Mouse (Mus musculus) v-Abl transformed pro-B cells (cell line): Measurements from ENCODE around the gene Inpp5b.

Experiments
- in situ Hi-C, 2 experiments: fragments of 400-800 bp; cut with MboI; formaldehyde crosslinking; loops; one replicate each; pipeline ENCODE4 v1.15.1; 2025; ENCODE audit not compliant: unreplicated experiment in 2 of 2

Gene Inpp5b

DNA sequence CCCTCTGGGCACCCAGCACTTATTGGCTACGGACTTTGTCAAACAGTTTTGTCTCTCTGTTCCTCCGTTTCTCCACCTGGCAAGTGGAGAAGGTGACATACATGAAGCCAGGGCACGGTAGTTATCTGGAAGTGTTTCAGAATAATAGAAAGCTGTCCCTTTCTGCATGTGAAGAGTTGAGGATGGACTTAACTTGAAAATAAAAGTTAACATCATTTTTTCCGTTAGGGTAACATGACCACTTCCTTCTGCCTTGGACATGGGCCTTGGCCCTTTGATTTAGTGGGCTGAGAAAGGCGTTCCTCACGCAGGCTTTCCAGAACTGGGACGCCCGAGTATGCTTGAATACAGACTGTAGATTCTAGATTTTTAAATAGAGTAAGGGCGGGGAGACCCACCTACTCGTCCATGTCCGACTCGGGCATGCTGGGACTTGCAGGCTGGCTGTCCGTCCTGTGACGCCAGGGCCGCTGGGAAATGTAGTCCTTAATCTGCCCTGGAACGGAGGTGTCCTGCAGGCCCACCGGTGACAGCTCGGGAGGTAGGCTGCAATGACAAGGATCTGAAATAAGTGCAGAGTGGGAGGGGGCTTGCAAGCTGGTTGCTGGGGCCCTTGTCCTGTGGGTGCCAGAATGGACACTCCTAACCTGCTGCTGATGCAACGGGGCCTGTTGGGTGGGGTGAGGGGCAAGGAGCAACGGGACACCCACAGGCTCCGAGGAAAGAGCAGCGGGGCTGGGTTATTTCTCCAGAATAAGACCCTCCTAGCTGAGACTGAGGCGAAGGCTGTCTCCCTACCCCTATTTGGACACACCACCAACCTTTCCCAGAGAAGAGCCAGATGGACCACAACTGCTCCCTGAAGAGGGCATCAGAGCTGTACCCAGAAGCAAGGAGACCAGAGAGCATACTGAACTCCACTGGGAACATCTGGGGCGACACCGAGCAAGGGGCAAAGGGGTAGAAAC is at the start of gene Inpp5b:
Gene Inpp5b (plus strand): TSS at position 475 of the 968 bp plus-strand sequence.
- in situ Hi-C loops = no loop called here

DNA sequence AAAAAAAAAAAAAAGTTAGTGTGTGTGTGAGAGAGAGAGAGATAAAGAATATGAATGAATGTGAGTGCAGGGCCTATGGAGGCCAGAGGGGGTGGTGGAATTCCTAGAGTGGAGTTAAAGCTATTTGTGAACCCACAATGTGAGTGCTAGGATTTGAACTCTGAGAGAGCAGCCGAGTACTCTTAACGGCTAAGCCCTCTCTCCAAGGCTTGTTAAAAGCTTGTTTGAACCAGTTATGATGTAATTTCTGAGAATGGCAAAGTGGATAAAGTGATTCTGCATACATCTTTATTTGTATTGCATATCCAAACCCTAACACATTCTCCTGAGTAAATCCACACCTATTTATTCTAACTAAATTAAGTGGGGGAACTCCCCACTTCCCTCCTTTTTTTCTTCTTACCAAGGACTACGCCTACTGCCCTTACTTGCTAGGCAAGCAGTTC is 49.2 kb upstream of the Inpp5b start:
- in situ Hi-C loops = loop anchor here (10.0 to 25.0 kb wide), 2 partner anchors 162 to 955 kb away; partner anchors contain the start of genes 1110065P20Rik (in 1 of the 2) and Yrdc (in 1 of the 2)

DNA sequence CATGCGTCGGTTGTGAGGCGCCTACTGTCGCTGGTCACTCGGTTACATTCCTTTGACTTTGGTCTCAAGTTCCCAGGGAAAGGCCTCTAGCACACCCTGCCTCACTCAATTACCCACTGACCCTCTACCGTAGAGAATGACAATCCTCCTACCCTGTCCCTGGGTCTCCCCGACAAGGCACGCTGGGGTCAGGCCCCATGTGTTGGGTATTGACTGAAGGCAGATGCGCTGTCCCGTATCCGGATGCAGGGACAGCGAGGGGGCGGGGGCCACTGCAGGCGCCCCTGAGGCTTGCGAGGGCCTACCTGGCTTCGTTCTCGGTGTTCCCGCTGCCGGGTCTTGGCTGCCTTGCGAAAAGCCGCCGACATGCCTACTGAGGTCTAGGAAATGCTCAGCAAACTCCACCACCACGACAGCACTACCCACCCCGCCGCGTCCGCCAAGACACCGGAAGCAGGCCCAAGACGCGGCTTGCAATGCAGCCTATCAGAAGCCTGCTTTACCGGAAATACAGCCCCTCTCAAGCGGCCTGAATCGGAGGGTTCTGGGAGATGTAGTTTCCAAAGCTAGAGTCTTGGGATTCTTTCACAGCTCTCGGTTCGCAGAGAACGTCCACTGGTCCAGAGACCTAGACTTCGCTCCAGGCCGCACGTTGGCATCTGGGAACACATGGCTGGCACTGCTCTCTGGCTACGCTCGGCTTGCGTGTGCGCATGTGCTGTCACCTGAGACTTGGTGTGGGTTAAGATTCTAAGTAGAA is 48.3 kb upstream of the Inpp5b start, which contains the start of gene Utp11:
Gene Utp11 (minus strand): TSS at position 466 of the 760 bp plus-strand sequence.
- in situ Hi-C loops = loop anchor here (10.0 to 25.0 kb wide), 2 partner anchors 161 to 956 kb away; partner anchors contain the start of genes 1110065P20Rik (in 1 of the 2) and Yrdc (in 1 of the 2)

DNA sequence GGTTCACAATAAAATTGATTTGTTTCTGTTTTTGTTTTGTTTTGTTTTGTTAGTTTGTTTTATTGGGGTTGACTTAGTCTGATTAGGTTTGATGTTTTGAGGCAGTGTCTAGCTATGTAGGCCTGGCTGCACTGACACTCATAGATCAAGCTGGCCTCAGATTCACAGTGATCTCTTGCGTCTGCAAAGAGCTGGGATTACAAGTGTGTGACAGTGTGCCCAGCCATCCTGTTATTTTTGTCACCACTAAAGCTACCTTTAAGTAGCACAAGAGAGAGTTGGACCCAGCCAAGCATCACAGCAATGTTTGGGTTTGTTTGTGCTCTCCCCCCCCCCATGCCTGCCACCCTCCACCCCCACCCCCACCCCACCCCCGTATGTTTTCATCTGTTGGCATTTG is 47.1 kb upstream of the Inpp5b start:
- in situ Hi-C loops = loop anchor here (10.0 to 25.0 kb wide), 2 partner anchors 160 to 957 kb away; partner anchors contain the start of genes 1110065P20Rik (in 1 of the 2) and Yrdc (in 1 of the 2)

DNA sequence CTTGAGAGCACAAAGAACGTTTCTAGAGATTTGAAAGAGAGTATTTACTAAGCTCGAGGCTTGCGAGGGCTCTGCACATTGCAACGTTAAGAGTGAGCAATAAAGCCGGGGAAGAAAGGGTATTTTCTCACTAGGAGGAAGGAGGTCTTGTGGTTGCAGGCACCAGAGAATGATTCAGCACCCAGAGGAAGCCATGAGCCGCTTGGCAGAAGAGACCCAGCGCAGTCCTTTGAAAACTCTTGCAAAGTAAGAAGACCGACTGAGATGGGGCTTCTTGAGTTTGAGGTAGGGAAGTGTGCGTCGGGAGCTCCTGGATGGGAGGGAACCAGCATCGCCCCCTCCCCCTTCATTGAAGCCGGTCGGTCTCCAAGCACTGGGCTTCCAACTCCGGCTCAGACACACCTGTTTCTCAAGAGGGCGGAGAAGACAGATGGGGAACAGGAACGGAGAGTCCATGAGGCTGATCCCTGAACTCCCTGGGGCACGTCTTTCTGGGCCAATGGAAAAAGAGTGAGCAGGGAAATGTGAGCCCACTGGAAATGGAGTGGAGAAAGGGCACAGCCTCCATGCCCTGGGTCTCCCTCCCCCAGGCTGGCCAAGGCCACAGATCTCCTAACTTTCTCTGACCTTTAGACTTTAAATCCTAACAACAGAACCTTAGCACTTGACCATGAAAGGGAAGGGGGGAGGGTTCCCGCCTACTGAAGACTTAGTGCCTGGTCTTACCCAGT is 45.7 kb upstream of the Inpp5b start:
- in situ Hi-C loops = loop anchor here (10.0 to 25.0 kb wide), 2 partner anchors 159 to 959 kb away; partner anchors contain the start of genes 1110065P20Rik (in 1 of the 2) and Yrdc (in 1 of the 2)

DNA sequence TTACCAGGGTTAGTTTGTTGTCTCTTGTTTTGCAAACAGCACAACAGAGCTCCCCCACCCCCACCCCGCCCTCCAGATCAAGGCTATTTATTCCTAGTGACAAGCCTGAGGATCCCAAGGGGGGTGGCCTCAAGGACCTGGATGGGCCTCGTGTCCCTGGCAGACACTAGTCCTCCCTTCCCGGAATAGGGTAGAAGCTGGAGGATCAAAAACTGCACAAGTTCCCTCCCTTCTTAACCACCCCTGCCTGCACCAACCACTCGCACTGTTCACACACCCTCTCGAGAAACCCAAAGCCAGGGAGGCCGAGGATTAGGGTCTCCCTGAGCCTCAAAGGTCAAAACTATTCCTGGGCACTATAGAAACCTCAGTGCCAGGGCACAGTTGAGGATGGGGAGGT is 41.9 kb upstream of the Inpp5b start:
- in situ Hi-C loops = loop anchor here (10.0 to 25.0 kb wide), 5 partner anchors 155 to 1837 kb away; partner anchors contain the start of genes 1110065P20Rik (in 1 of the 2), Dnali1 (in 1 of the 2), Heyl (in 1 of the 2) and Snip1 (in 1 of the 2)

DNA sequence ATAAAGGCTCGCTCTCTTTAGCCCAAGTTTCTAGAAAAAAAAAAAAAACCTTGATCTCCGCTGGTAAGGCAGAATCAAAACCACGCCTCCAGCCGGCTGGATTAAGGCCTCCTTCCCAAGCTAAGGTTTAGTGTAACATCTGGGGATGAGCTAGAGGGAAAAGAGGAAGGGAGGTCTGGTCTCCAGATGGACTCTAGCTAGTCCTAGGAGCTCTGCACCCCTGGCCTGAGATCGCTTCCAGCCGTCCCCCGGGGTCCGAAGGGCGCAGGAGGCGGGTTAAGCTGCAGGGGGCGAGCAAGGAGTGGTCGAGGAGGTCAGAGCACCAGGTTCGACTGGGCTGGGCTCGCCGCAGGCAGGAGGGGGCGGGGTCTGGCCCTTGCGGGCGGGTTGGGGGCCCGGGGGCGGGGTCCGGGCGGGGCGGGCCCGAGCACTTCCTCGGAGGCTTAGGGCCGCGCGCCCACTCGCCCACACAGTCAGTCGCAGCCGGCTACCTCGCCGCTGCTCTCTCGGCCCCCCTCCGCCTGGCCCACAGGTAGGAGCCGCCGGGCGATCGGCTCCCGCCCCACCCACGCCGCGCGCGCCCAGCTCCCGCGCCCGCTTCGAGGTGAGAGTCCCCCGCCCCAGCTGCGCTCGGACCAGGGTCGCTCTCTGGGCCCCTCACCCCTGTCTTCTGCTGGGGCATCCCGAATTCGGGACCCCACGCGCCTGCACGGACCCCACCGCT is 41.2 kb upstream of the Inpp5b start, which contains the start of gene Fhl3:
Gene Fhl3 (plus strand): TSS at position 454 of the 724 bp plus-strand sequence.
- in situ Hi-C loops = loop anchor here (25.0 kb wide), 3 partner anchors 362 to 1838 kb away; partner anchors contain the start of genes Dnali1 (in 1 of the 2), Heyl (in 1 of the 2) and Snip1 (in 1 of the 2)

DNA sequence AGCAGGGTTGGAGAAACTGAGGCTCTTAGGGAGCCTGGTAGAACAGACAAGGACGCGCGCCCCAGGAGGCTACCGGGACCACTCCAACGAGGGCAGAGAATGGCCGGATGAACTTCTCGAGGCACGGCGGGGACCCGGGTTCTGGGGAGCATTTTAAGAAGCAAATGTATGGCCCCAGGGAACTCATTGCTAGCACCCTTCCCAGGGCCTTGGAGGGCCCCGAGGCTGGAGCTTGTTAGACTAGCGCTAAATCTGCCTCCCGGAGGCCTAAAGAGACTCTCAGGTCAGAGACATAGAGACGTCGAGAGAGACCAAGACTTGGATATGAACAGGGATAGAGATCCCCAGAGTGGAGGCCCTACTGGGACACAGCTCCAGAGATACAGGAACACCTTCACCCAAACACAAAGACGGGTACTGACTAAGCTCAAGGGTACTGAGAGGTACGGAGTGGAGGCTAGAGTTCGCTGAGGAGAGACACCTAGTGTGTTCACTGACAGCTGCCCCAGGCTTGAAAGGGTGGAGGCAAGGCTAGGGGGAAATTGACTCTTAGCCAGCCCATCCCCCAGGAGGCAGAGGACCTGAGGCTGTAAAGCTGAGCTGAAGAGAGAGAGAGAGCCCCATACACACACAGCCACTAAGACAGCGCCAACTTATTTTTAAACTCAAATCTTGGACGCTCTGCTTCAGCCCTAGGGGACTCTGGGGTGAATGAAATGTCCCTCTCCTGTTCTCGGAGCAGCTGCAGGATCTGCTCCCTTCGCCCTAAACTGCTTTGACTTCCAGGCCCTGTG is 40.4 kb upstream of the Inpp5b start:
- in situ Hi-C loops = loop anchor here (25.0 kb wide), 3 partner anchors 361 to 1839 kb away; partner anchors contain the start of genes Dnali1 (in 1 of the 2), Heyl (in 1 of the 2) and Snip1 (in 1 of the 2)

DNA sequence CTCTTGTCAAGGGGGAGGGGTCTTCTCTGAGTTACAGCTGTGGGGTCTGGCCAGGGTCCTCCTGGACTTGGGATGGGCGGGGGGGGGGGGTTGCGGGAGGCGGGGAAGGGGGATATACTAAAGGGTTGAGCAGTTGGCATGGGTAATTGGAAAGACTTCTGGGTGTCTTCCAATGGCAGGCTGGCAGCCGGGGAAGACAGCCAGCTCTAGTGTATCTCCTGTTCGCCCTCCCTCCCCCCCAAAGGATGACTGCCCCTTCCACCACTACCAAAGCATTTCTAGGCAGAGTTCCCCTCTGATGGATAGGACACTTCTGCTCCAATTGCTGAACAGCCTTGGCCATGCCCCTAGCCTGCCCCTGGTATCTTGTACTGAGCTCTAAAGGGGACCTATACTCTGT is 39.7 kb upstream of the Inpp5b start:
- in situ Hi-C loops = loop anchor here (25.0 kb wide), 3 partner anchors 360 to 1840 kb away; partner anchors contain the start of genes Dnali1 (in 1 of the 2), Heyl (in 1 of the 2) and Snip1 (in 1 of the 2)

DNA sequence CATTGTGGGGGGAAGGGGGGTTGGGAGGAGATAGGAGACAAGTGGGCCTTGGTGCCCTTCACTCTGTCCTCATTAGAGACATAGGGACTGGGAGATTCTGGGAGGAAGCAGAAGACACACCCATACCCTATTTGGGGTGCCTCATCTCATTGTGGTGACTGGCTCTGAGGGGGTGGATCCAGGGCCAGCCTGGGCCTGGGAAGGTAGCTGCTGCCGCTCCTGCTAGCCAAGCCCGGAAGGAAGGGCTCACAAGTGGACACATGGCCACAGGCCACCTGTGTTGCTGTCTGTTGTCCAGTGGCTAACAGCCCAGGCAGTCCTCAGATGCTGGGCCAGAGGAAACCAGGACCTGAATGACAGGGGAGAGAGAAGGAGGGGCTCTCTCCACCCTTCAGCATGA is 38.2 kb upstream of the Inpp5b start:
- in situ Hi-C loops = loop anchor here (25.0 kb wide), 3 partner anchors 359 to 1841 kb away; partner anchors contain the start of genes Dnali1 (in 1 of the 2), Heyl (in 1 of the 2) and Snip1 (in 1 of the 2)

DNA sequence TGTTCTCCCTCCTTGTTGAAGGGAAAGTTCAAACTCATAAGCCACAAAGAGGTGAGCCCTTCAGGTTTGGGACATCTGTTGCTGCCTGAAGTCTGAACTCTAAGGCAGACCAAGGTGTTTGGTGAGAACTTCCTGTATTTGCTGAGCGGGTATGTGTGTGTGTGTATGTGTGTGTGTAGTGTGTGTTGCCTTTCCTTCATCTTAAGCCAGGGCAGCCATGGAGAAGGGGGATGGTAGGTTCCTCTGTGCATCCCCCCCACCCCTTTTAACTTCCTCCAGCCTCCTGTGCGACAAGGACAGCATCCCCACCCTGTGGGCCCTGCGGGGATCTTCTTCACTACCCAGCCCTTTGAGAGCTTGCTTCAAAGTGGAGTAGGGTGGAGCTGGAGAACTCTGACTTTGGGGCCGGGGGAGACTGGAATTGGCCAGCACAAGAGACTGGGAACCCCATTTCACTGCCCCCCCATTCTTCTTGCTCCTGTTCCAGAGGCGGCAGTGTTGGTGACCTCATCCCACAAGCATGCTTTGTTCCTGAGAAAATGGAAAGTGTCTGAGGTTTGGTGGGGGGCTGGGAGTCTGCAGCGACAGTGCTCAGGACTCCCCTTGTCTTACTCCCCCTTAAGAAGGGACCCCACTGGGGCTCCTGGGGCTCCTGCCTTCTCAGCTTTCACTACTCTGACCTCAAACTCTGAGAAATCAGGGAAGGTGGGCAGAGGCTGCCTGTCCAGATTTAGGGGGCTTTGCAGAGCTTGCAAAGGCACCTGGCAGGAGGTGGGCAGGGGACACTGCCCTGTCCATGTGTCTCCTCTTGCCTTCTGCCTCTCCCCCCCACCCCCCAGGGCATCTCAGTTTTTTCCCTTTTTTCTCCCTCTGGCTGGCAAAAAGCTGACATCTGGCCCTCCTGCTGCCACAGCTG is 37.5 kb upstream of the Inpp5b start:
- in situ Hi-C loops = loop anchor here (25.0 kb wide), 3 partner anchors 358 to 1842 kb away; partner anchors contain the start of genes Dnali1 (in 1 of the 2), Heyl (in 1 of the 2) and Snip1 (in 1 of the 2)

DNA sequence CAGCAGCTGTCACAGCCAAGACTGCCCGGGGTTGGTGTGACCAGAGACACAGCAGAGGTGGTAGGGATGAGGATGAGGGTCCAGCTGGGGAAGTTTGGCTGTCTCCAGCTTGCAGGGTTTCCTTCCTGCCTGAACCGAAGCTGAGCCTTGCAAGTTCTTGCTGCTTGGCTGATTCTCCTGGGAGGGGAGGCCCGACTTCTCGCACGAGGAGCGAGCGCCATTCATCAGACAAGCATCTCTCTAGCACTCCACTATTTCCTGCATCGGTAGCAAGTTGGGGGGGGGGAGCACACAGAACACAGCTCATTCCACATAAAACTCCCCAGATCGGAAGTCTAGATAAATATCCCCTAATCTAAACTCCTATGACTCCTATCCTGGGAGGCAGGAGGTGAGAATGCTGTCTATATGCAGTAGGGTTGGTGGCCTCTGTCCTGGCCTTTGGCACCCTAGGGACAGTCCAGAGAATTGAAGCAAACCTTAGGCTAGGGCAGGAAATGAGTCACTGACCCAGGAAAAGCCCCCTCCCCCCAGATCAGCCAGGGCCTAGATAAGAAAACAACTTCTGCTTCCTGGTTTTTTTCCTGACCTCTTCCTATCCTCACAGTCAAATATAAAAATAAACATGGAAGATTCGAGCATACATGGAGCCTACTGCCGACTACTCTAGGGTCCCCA is 36.7 kb upstream of the Inpp5b start:
- in situ Hi-C loops = loop anchor here (25.0 kb wide), 3 partner anchors 357 to 1843 kb away; partner anchors contain the start of genes Dnali1 (in 1 of the 2), Heyl (in 1 of the 2) and Snip1 (in 1 of the 2)

DNA sequence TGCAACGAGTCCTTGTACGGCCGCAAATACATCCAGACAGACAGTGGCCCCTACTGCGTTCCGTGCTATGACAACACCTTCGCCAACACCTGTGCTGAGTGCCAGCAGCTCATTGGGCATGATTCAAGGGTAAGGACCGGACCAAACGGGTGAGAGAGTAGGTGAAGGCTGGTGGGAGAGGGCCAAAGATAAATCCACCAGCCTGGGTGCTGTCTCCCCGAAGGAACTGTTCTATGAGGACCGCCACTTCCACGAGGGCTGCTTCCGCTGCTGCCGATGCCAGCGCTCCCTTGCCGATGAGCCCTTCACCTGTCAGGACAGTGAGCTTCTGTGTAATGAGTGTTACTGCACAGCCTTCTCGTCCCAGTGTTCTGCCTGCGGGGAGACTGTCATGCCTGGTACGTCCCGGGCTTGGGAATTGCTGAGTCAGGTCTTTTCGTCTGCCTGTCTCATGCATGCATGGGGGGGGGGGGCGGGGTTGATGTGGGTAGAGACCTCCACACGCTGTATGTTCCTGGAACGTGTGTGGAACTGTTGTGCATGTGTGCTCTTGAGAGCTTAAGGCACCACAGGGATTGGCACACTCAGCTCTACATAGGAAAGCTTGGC is 35.9 kb upstream of the Inpp5b start:
- in situ Hi-C loops = loop anchor here (25.0 kb wide), 3 partner anchors 357 to 1843 kb away; partner anchors contain the start of genes Dnali1 (in 1 of the 2), Heyl (in 1 of the 2) and Snip1 (in 1 of the 2)

DNA sequence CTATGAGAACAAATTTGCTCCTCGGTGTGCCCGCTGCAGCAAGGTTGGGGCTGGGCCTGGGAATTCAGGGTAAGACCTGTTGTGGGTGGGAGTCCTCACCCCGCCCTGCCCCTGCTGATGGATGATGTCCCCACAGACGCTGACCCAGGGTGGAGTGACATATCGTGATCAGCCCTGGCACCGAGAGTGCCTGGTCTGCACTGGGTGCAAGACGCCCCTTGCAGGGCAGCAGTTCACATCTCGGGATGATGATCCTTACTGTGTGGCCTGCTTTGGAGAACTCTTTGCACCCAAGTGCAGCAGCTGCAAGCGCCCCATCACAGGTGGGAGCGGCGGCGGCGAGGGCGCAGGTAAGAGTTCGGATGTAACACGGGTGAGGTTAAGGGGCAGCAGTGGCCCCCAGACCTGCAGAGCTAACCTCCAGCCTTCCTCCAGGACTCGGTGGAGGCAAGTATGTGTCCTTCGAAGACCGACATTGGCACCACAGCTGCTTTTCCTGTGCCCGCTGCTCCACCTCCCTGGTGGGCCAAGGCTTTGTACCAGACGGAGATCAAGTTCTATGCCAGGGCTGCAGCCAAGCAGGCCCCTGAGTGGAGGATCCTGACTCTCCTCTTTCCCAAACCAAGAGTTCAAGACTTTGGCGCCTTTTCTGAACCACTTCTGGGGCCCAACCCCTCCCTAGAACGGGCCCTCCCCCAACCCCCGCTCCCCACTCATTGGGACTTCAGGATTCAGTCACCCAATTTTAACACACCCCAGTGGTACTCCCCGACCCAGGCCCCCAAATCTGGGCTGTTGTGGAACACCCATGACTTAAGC is 34.1 kb upstream of the Inpp5b start:
- in situ Hi-C loops = loop anchor here (25.0 kb wide), 3 partner anchors 355 to 1845 kb away; partner anchors contain the start of genes Dnali1 (in 1 of the 2), Heyl (in 1 of the 2) and Snip1 (in 1 of the 2)
